Mouse (Mus musculus): ENCODE data around the gene Atp6v0e.

Atp6v0e gene

GRCm38 (mm10) chr17:26715916-26716717, 53.1 kb downstream of the Atp6v0e start:
- peak; percentile 100 for DNase-seq (ENCODE audit: low read depth, low spot score)

GRCm38 (mm10) chr17:26717868-26718267, 54.8 kb downstream of the Atp6v0e start:
- DNase-seq (ENCODE audit: low read depth, low spot score): peak; percentile 31

- DNase-seq (ENCODE audit: low read depth, low spot score): no peak
Observed at GRCm38 (mm10) chr17:26719405-26719804, 56.4 kb downstream of the Atp6v0e start.

- DNase-seq (ENCODE audit: low read depth, low spot score): no peak
Observed at GRCm38 (mm10) chr17:26721802-26722201, 58.8 kb downstream of the Atp6v0e start.

- DNase-seq (ENCODE audit: low read depth, low spot score): no peak
Observed at GRCm38 (mm10) chr17:26724790-26725189, 61.8 kb downstream of the Atp6v0e start.

- no peak for DNase-seq (ENCODE audit: low read depth, low spot score)
Observed at GRCm38 (mm10) chr17:26726674-26727073, 63.6 kb downstream of the Atp6v0e start.

GRCm38 (mm10) chr17:26727110-26727755, 64.2 kb downstream of the Atp6v0e start:
- DNase-seq (ENCODE audit: low read depth, low spot score): no peak

GRCm38 (mm10) chr17:26742581-26742980, 79.5 kb downstream of the Atp6v0e start:
- DNase-seq (ENCODE audit: low read depth, low spot score): no peak

GRCm38 (mm10) chr17:26743294-26743693, 80.3 kb downstream of the Atp6v0e start:
- no peak for DNase-seq (ENCODE audit: low read depth, low spot score)
